Mouse (Mus musculus): Measurements from ENCODE around the gene Nlrc4.

Gene Nlrc4

DNA sequence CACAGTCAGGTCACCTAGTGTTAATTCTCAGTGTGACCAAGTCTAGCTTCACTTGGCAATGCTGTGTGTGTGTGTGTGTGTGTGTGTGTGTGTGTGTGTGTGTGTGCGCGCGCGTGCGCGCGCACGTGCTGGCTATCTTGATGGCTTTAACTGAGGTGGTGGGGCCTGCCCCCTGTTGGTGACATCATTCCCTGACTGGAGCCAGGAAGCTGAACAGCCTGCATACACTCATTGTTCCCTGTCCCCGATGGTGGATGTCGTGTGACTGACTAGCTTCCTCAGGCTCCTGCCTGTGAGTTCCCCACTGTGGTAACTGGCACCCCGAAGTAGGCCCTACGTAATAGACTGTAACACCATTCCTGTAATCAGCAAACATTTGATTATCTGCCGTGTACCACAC lies 27.5 kb downstream of the Nlrc4 start:
- in situ Hi-C loops (cut with MboI; ENCODE audit: unreplicated experiment in 2 of 2): no loop called here

DNA sequence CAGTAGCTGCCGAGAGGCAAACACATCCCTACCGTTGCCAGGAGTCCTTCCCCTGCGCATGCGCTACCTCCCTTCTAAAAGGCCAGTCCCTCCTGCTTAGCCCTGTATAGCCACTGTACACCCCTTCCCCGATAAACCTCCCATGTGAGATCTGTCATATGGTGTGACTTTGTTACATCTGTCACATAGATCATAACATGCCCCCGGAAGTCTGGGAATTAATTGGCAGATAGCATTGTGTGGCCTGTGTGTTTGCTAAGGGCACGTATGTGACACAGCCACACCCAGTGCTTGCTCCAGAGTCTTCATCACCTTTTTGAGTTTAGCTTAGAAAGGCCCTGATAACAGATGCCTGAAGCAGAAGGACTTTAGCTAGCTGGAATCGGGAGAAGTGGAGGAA lies 28.9 kb downstream of the Nlrc4 start:
- in situ Hi-C loops (cut with MboI; ENCODE audit: unreplicated experiment in 2 of 2): no loop called here

DNA sequence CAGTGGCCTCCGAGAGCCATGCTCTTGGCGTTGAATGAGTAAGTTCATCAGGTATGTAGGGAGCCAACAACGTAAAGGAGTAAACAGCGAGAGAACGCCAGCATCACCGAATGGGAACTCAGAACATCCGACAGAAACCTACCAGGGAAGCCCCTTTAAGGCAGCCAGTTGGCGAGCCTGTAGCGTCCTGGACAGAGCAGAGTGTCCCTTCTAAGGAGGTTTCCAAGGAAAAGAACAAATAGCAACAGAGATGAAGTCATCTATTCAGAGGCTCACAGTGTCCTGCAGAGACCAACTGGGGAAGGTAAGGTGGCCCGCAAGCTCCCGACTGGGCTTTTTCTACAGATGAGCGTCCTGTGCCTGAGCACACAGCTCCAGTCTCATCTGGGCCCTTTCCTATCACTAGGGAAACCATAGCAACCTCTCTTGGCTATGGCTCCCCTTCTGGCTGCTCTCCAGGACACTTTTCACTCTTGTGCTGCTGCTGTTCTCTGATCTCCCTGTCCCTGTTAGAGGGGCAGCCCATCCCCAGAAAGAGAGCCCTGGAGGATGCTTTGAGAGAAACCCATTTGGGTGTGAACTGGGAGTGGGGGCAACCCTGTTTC lies 34.4 kb downstream of the Nlrc4 start:
- in situ Hi-C loops (cut with MboI; ENCODE audit: unreplicated experiment in 2 of 2): no loop called here

DNA sequence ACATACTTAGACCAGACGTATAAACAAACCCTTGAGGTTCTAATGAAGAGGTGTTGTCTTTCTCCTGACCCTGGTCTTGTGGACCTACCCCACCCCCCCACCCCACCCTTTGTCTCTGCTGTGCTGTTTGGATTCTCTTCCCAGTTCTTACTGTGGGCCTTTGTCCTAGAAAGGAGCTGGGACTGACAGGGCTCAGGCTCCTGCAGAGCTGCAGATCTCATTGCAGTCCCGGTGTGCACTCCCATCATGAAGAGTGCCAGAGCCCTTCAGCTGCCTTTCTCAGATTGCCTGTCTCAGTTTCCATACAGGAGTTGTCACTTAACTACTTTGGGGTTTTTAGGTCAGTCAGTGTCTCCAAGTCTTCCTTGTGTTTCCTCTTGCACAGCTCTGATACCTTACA lies 38.3 kb downstream of the Nlrc4 start:
- in situ Hi-C loops (cut with MboI; ENCODE audit: unreplicated experiment in 2 of 2): no loop called here

DNA sequence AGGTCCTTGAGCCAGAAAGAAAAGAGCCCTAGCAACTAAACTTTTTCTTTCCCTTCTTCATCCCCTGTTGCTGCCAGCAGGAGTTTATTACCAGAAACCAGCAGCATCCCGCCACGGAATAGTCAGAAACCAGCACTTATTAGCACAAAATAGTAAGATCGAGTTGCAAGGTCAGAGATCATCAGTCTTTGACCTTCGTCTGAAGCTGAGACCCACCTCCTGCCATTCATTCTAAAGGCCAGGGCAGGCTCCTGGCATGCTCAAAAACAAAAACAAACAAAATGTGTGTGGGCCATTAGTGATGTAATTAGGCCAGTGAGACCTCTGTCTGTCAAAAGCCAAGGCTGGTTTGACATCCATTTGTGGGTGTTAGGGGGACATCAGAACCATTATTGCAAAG lies 40.8 kb downstream of the Nlrc4 start:
- in situ Hi-C loops (cut with MboI; ENCODE audit: unreplicated experiment in 2 of 2): no loop called here

DNA sequence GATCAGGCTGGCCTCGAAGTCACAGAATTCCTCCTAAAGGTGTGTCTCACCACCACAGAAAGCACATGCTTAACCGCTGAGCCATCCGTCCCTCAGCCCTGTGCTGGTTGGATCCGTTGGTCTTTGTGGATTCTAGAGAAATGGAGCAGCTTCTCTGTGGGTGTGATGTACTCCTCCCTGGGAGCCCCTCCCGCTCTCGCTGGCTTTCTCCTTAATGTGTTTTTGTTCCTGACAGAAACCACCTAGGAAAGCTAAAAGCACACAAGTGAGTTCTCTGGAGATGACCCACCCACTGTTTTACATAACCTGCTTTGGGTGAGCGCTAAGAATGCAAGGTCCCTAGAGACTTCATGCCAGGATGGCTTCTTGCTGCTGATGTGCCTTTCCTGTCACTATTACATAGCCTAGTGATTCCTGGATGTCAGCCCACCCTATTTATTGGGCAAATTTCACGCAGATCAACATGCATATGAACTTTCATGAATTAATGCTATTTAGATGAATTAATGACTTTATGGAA lies 42.0 kb downstream of the Nlrc4 start:
- in situ Hi-C loops (cut with MboI; ENCODE audit: unreplicated experiment in 2 of 2): no loop called here

DNA sequence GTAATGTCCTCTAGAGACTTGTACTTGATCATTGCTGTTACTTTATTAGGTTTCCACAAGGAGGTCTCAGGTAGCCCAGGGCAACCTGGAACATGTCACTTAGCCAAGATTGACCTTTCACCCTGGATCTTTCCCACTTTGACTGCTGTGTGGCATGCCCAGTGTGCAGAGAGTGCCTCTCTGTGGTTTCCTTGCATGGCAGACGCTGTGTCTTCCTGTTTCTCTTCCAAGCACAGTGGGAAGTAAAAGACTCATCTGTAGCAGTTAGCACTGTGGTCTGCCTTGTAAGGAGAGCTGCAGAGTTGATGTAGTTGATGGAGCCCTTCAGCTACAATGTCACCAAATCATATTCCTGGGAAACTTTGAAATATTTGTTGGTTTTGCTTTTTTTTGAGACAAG lies 44.3 kb downstream of the Nlrc4 start:
- in situ Hi-C loops (cut with MboI; ENCODE audit: unreplicated experiment in 2 of 2): no loop called here

DNA sequence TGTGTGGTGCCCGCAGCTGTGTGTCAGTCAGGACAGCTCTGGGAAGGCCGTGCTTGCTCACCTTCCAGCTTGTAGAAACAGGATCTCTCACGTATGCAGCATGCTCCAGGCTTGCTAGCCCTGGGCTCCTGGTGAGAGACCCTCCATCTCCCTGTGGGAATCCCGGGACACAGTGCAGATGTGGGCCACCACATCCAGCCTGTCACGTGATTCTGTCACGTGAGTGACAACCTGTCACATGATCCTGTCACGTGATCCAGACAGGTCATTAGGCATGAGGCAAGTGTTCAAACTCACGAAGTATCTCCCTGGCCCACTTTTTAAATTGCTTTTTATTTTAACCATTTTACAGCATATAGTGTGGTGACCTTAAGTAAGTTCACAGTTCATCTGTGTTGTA lies 45.6 kb downstream of the Nlrc4 start:
- in situ Hi-C loops (cut with MboI; ENCODE audit: unreplicated experiment in 2 of 2): no loop called here

DNA sequence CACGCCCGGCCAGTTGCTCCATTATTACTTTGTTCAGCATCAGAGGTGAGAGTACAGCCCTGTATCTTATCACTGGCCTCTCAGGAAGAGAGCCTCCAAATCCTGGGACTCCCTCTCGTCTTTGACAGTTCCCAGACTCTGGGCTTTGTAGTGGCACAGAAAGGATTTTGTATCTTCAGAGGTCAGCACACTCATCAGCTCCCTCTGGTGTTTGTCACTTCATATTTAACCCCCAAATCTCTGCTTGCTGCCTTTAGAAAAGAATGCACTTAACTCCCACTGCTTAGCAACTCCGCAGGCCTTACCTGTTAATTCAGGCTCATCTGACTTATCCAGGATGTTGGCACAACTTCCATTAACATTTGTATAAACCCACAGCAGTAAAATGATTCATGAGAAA lies 49.2 kb downstream of the Nlrc4 start:
- in situ Hi-C loops (cut with MboI; ENCODE audit: unreplicated experiment in 2 of 2): no loop called here

DNA sequence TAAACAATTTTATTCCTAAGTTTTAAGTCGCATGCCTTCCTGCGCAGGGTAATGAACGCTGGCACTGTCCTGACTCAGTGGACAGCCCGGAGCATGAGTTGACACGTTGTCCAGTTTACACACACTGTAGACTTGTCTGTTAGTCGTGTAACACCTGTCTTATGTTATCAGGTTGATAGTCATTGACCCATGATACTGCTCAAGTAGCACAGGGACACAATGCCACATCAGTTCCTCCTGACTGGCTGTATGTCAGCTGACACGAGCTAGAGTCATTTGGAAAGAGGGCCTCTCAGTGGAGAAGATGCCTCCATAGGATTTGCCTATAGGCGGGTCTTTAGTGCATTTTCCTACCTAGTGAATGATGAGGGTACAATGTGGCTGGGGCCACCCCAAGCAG lies 52.5 kb downstream of the Nlrc4 start:
- in situ Hi-C loops (cut with MboI; ENCODE audit: unreplicated experiment in 2 of 2): no loop called here

DNA sequence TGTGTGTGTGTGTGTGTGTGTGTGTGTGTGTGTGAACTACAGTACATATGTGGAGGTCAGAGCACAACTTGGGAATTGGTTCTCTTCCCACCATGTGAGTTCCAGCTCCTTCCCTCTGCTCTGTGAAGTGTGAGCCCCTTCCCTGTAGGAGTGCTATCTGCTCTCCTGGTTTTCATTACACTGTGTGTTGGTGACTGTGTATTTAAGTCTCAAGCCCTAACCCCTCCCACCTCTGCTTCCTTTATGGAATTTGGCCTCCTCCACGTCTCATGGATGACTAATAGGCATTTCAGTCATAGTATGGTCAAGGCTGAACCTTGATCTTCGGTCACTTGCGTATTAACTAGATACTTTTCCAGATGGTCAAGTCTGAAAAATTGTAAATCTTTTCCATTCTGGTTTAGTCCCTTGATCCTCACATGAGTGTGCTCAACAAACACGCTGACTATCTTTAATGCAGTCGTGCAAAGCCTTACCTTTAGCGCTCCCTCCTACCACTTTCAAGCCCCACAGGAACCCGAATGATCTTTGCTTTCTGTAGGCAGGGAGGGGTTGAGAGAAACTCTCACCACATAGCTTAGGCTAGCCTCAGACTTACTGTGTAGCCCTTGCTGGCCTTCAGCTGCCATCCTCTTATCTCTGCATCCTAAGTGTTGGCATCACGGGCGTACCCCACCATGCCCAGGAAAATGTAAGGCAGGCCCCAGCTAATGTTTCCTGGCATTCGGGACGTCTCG lies 56.3 kb downstream of the Nlrc4 start:
- in situ Hi-C loops (cut with MboI; ENCODE audit: unreplicated experiment in 2 of 2): no loop called here

DNA sequence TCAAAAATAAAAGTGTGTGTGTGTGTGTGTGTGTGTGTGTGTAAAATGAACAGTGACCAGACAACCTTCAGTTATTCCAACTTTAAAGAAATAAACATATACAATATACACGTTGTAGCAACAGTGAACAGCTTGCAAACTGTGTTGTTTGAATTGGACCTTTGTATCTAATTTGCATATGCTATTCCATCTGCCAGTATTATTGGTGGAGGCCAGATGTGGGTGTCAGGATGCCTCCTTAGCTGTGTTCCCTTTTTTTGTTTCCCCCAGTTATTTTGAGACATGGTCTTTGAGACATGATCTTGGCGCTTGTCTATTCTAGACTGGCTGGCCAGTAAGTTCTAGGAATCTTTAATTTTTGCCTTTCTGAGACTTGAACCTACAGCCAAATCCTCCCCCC lies 61.8 kb downstream of the Nlrc4 start:
- in situ Hi-C loops (cut with MboI; ENCODE audit: unreplicated experiment in 2 of 2): no loop called here

DNA sequence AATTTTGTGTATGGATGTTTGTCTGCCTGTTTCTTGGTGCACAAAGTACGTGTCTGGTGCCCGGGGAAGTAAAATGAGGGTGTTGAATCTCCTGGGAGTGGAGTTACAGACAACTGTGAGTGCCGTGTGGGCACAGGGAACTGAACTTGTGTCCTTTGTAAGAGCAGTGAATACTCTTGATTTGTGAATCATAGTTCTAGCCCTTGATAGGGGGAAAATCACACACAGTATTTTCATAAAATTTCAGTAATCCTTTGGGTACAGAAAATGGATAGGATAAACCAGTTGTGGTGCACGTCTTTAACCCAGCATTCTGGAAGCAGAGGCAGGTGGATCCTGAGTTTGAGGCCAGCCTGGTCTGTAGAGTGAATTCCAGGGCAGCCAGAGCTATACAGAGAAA lies 62.2 kb downstream of the Nlrc4 start:
- in situ Hi-C loops (cut with MboI; ENCODE audit: unreplicated experiment in 2 of 2): no loop called here

DNA sequence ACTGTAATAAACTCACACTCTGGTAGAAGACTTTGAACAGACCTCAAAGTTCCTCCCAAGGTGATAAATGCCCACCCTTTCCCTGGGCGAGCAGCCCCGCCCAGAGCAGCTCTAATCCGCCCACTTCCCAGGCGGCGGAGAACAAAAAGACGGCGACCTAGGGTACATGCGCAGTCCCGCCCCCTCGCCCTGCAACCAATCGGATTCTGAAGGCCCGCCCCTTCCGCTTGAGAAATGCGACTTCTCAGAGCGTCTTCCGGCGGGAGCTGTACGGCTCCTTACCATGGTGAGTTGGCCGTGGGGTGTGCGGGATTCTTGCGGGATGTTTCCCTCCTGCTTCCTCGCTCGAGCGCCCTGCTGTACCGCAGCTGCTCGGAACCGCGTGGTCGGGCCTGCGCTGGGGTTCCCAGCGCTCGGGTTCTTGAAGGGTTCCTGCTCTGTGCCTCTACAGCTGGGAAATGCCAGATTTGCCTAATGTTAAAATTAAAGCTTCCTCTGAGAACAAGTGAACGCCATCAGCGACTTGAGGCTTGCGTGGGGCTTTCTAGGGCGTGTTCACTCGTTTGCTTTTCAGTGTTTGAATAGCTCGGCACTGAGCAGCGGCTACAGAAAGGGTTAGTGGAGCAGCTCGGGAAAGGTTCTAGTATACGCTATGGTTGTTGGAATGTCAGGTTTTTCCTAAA lies 63.4 kb downstream of the Nlrc4 start, which contains the start of gene Slc30a6:
Gene Slc30a6 (plus strand): TSS at position 226 of the 683 bp plus-strand sequence.
- in situ Hi-C loops (cut with MboI; ENCODE audit: unreplicated experiment in 2 of 2): no loop called here

DNA sequence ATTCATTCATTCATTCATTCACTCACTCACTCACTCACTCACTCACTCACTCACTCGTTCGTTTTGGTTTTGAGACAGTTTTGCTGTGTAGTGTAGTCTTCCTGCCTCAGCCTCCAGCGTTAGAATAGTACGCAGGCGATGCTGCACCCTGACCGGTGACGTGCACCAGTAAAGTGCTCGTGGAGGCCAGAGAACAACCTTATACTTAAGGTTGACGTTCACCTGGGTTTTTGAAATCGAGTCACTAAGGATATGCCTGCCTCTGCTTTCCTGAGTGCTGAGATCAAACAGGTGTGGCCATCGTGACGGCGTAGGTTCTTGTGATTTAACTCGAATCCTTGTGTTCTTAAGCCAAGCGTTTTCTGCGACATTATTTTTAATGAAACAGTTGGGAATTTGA lies 64.1 kb downstream of the Nlrc4 start:
- in situ Hi-C loops (cut with MboI; ENCODE audit: unreplicated experiment in 2 of 2): no loop called here

DNA sequence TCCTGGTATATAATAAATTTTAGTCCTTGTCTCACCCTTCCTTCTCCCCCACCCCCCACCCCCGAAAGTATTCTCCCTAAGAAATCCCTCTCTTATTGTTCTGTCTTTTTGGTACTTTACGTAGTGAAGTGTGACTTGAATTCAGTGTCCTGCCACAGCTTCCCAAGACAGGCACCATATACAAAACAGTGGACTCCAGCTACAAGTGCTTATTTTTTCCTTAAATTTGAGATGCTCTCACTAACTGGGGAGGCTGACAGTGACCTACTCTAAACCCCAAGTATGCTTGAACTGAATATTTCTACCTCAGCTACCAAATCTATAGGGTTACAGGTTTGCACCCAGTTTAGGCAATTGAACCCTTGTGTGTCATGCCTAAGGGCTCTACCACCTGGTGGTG lies 64.6 kb downstream of the Nlrc4 start:
- in situ Hi-C loops (cut with MboI; ENCODE audit: unreplicated experiment in 2 of 2): no loop called here

DNA sequence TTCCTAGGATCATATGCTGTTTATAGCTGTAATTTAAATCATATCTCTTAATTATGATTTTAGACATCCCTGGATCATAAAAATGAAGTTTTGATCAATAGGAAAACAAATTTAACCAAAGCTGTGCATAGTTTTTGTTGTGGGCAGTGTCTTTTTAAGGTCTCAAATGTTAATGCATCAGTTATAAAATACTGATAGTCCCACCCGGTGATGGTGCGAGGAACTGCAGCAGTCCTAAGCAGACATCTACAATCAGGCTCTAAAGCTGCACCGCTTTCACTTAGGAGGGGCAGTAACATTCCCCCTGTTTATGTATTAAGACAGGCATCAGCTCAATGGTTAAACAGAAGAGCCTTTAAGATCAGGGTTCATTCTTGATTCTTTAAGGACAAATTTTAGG lies 69.1 kb downstream of the Nlrc4 start:
- in situ Hi-C loops (cut with MboI; ENCODE audit: unreplicated experiment in 2 of 2): no loop called here

DNA sequence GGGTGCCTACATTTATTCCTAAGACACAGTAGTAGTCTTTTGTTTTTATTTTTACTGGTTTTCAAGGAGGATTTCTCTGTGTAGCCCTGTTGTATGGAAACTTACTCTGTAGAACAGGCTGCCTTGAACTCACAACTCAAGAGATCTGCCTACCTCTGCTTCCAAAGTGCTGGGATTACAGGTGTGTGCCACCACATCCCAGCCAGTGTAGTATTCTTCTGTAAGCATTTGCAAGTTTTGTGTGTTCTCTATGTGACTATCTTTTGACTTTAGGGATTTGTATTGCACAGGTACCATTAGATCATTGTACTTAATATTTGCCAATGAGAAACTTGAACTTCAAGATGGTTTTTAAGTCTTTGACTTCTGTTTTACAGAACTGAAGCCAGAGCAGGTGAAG lies 72.3 kb downstream of the Nlrc4 start:
- in situ Hi-C loops (cut with MboI; ENCODE audit: unreplicated experiment in 2 of 2): no loop called here

DNA sequence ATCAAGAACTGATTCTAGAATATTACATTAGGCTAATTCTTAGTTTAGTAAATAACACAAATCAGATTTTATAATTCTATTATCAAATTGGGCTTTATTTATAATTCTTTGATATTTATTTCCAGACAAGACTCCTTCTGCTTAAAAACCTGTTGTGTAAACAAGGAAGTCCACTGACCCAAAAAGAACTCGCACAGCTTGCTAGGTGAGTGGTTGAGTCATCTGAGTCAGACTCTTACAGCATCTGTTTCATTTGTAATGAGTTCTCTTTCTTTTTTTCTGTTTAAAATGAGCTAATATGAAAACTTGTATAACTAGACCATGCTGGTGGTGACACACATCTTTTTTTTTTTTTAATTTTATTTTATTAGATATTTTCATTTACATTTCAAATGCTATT lies 82.0 kb downstream of the Nlrc4 start:
- in situ Hi-C loops (cut with MboI; ENCODE audit: unreplicated experiment in 2 of 2): no loop called here
